Mouse (Mus musculus): ENCODE measurements around the gene Cant1. TPM values are rescaled to one million over a fixed set of nuclear protein-coding genes. Genes with fewer than 3 reads are reported as not detected.
A peak's percentile ranks its signal among the peaks of the same experiment; 100 is the strongest.

Gene Cant1
- total RNA-seq, 1 experiment from 2014 or later: 40.1 TPM

DNA sequence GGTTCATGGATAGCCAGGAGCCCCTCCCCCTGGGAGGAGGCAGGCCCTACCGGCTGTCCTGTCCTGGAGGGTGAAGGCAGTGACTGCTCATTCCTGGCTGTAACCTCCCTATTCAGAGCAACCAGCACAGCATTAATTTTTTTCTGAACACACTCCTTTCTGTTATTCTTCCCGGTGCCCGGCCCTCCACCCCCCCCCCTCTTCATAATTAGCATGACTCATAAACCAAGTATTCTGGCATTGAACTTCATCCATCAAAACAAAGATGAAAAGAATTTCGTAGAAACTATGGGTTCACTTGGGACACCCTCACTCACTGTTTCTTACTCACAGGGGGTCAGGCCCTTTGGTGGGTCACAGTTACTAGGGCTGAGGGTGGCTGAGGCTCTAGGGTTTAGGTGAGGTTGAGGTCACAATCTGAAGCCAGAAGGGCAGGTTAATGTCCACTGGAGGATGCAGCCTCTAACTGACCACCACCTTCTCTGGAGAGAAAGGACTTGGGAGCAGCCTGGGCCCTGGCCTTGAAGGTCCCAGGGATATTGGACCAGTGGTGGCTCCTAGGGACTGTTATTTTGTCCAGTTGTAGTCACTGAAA, 11.5 kb upstream of the Cant1 start:
- DNase-seq: no peak

DNA sequence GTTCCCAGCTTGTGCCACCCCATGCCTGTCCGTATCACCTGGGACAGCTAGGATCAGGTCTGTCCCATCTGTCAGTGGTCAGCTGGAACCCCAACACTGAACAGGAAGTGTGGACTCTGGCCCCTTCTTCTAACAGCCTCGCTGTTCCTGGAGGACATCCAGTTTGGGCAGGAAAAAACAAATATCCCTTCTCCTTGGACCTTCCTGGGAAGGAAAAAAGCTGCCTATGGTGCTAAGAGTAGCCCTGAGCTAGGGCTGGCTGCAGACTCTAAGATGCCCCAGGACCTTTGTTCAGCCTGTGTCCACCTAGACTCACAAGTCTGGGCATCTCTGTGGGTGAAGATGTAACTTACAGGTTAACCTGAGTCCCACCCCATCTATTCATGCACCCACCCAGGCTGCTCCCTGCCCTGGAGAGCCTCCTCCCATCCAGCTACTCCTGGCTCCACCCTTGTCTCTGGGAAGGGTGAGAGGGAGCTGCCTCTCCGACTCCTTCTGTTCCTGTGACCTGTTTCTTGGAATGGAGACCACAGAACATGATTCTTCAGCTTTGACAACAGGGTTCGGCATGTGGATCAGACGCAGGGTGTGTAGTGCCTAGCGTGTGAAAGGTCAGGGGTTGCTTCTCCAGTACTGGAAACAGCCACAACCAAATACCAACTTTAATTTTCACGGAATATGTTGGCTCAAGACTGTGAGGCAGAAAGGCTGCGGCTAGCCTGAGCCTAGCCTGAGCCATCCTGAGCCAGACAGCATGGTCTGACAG, 10.2 kb upstream of the Cant1 start:
- DNase-seq: no peak

DNA sequence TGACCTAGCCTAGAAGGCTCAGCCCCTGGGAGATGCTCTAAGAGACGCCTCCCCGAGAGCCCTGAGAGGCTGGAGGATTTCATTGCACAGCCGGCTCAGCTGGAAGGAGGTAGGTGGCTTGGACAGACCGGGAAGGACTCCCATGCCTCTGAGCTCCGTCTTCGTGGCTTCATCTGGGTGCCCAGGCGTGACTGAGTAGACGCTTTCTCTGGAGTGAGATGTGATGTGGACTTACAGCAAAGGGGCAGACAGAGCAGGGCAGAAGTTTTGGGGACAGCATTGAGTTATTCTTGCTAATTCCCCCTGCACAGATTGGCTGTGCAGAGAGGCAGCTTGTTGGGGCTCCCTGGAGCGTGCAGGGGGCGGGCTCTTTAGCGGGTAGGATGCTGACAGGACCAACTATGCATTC, 9.6 kb upstream of the Cant1 start:
- DNase-seq: no peak

DNA sequence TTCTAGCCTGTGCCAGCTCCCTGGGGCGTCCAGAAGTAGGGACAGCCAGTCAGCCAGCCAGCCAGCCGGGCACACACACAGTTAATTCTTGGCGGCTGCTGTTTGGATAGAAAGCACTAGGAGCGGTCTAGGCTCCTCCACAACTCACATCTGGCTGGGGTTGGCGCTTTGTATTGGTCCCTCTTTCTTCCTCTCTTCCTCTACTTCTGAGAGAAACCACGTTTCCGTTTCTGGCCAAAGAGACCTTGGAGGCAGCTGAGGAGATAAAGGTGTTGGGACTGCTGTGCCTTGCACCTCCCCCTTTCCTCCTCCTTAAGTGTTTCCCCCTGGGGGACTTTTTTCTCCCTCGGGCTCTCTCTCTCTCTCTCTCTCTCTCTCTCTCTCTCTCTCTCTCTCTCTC, 9.1 kb upstream of the Cant1 start, which contains the start of gene C1qtnf1:
Gene C1qtnf1, plus strand, starts transcription at position 218 of the 400 bp plus-strand sequence.
- DNase-seq: no peak

DNA sequence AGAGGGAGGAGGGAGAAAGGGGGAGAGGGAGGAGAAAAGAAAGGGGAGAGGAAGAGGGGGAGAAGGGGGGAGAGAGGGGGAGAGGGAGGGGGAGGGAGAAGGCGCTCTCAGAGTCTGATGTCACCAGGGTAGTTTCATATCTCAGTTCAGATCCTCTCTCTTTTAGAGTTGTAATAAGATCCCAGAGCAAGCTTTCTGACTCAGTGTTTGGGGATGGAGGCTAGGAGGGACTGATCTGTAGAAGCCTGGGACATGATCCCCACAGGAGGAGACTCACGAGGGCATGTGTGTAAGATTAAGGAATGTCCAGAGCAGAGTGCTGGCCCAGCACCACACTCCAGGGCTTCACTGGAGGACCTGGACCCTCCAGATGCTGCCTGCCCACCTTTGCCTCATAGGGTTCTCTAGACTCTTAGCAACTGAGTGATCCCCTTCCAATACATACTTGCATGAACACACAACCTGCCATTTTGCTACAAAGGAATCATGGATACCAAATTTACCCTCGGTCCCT, 8.4 kb upstream of the Cant1 start:
- no peak for DNase-seq

DNA sequence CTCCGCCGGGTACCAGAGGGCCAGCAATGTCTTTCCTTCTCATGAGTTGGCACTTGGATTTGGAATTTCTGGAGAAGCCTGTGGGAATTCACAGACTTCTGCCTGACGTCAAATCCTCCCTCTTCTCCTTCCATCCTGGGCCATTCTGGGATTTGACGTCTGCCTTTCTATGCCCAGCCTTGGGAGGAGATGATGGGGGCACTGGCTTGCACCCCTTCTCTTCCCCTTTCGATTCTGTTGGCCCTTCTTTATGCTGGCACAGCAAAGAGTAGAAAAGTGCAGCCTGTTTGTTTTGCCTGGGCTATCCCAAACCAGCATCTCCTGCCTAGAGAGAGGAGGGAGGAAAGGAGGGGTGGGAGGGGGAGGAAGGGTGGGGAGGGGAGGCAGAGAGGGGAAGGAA, 7.9 kb upstream of the Cant1 start:
- no peak for DNase-seq

DNA sequence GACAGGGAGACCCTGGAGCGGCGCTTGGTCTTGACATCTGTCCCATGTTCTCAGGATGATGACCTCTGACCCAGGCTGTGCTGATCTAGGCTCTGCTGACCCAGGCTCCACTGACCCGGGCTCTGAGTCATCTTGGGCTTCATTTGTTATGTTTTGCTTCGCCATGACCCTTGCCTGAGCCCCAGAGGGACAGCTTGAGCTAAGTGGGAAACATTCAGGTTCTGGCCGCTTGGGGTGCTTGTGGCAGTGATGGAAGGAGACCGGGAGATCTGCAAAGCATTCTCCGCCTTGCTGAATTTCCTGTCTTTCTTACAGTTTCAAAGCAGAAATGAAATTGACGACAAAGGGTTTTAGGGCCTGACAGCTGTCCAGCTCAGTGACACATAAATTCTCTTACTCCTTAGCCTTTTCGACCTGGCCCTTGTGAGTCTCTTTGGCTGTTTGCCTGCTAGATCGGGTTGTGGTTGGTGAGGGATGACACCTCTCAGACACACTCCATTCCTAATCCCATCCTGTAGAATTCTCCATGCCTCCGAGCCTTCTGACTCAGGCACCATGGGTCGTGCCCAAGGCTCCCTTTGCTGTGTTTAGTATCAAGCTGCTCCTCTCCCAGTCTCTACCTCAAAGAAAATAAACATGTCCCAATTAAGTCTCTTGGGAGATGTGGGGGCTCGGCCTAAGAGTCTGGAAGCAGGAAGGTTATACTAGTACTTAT, 5.9 kb upstream of the Cant1 start:
- no peak for DNase-seq

DNA sequence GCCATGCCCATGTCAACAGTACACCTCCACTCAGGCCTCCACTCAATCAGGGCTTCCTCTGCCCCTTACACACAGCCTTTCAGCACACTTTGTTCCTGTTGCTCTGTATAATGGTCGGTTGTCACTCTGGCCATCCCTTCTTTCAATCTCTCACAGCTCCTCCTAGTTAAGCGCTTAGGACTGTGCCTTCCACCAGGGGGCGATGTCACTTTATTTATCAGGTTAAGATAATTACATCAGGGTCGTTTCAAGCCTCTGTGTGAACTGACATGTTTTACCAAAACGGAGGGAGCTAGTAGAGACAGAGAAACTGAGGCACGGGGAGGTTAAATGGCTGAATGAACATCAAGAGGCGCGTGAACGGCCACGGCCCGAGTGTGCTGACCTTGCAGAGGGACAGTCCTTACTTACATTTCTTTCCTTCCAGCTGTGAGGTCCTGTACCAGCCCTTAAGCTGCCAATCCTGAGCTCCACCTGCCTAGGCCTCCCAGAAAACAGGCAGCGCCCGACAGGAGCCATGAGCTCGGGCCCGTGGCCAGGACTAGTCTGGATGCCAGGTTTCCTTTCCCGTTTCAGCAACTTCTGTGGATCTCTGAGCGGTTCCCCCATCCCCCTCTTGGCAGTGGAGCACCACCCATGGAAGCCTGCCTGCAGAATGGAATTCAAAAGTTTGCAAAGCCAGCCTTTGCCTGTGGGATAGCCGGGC, 4.5 kb upstream of the Cant1 start:
- peak; percentile 81 for DNase-seq

DNA sequence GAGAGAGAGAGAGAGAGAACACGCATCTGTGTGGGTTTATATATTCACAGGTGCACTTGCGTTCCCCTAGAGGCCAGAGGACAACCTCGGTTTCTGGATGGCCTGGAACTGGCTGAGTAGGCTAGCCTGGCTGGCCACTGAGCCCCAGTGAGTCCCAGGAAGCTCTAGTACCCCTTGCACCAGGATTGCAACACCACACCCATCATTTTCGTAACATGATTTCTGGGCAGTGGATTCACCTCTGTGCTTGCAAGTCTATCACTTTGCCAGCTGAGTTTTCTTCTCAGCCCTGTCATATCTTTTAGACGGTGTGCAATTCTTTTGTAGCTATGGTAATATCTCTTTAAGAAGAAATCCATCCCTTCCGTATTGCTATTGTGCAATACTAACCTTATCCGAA, 1.4 kb upstream of the Cant1 start:
- DNase-seq: no peak

DNA sequence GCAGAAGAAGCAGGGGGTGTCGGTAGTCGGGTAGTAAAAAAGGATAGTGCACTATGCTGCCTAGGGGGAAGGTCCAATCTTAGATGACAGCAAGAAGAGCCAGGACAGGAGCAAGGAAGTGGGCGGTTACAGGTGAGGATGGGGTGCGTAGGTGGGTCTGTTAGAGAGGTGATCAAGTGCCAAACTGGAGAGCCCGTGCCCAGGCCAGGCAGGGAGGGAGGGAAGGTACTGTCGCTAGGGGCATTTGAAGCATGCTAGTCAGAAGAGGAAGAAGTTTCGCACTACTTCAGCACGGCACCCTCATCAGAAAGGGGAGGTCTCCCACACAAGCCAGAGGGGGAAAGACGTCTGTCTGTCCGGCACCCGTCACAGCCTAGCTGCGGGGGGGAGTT, 448 bp downstream of the Cant1 start:
- DNase-seq: no peak

DNA sequence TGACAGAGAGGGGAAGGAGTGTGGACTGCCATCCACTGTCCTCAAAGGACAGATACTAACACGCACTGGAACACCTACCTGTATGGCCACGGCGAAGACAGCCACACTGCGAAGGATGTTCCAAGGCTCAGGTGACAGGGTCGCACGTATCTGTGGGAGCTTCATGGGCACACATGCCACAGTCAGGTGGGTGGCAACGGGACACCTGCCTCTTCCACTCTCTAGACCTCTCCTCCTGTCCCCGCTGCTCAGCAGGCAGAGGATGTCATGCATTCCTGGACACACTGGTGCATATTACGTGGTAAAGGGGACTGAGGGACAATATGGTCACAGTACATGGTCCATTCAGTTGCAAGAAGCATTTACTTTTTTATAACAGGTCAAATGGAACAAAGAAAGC, 1.4 kb downstream of the Cant1 start:
- no peak for DNase-seq

DNA sequence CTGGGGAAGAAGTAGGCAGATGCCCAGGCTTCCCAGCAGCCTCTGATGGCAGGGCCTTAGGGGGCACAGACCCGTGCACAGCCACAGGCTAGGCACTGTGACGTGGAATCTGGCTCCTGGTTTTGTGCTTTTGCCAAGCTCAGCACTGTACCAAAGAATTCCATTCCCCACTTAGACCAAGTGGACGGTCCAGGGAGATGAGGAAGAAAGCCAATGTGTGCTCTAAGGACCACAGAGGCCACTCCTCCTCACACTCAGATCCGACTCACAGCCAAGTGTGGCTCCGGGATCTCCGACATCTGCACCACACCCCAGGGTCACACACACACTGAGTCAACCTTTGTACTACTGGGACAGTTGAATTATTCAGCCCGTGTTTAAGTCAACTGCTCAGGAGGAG, 2.8 kb downstream of the Cant1 start:
- DNase-seq: no peak

DNA sequence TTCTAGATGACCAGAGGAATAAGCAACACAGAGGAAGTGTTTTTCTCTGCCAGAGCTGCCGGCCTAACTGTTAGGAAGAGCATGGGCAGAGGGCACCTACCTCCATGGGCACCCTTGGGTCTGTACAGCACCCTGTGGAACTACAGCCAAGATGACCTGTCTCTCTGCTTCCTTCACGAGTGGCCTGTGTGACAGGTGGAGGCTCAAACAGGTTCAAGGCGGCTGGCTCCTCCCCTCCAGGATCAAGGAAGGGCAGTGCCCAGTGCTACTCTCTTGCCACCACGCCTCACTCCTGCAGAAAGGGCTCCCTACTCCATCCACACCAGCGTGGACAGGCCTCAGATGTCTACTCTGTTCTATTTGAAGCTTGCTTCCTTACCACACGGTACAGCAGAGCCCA, 3.3 kb downstream of the Cant1 start:
- no peak for DNase-seq

DNA sequence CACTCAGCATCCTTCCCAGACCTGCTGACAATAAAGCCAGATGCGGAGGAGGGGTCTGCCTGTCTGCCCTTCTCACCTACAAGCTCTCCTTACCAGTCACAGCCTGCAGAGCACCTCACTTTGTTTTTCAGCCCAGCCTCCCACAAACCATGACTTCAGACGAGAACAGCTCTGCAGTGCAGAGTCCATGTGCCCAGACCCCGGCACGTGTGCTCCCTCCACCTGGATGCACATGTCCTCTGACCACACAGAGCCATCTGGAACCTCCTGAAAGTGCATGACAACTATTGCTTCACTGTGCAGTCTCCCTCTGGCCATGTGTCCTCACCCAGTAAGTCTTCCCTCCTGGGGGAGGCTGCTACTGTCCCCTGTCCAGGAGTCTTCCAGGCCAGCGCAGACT, 4.6 kb downstream of the Cant1 start:
- no peak for DNase-seq

DNA sequence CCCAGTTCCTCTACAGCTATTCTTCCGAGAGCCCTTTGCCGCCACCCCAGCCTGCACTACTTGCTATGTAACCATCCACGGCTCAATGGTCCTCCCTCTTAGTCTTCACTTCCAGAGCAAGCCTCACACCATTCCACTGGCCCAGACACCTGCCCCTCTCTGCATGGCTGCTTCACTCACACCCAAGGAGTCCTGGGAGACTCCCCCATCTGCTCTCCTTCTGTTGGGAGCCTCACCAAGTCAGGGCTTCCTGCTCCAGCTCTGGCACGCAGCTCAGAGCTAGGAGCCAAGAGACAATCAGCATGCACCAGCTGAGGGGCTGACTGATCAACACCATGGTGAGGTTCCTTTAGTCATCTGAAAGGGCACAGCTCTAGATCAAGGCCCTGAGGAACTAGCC, 5.8 kb downstream of the Cant1 start:
- no peak for DNase-seq

DNA sequence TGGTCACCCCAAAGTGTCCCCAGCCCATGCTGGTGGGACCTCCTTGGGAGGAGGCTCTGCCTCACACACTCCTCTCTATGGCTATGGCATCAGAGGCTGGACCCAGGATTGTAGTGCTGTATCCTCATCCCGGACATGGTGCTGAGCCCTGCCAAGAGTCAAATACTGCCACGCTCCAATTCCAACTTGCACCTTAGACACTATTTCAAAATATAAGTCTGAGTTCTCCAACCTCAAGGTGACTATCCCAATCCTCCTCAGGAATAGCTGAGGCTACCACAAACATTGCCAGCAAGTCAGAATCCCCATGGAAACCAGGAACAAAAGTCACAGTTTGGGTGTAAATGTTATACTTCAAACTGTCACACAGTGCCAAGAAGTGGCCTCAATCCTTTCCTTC, 6.3 kb downstream of the Cant1 start:
- no peak for DNase-seq

DNA sequence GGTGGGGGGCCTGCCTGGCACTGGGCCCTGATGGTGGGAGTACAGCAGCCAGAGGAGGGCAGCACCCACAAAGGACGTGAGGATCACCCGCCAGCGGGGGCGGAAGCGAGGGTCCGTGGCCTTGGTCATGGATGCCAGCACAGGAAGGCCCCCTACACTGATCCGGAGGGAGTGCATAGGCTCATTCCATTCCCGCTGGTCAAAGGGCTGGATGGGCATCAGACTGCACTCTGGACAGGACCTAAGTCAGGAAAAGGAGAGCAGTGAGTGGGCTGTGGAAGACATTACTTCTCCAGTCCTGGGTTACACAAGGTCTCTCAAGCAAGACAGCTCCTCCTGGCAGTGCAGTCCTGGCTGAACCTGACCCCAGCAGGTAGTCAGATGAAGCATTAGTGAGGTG, 7.6 kb downstream of the Cant1 start:
- DNase-seq: no peak

DNA sequence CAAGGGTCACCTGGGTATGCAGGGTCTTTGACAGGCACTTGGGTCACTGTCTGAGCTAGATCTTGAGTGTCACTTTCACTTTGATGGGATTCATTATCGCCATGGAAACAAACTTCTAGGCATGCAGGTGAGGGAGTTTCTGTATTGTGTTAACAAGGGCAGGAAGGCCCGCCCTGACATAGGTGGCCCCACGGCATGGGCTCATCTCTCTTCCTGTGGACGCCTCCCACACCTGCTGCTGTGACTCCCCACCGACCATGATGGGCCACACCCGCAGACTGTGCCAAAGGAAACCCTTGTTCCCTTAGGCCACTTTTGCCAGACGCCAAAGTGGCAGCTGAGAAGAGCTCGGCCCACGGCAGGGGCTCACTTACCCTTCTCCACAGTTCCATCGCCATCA, 8.4 kb downstream of the Cant1 start:
- no peak for DNase-seq

DNA sequence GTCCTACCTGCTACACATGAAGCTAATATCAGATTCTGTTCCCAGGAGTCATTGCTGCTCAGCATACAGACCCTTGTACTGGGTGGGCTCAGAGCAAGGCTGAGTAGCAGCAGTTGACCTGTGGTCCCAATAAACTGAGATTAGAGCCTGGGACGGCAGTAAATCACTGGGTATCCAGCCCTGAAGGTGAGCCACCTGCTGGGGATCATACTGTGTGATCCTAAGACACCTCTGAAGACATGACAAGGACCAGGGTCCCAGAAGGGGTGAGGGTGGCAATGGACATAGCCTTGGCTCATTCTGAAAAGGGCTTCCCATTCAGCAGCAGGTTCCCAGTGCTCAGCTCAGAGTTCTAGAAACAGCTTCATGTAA, 8.8 kb downstream of the Cant1 start:
- no peak for DNase-seq

DNA sequence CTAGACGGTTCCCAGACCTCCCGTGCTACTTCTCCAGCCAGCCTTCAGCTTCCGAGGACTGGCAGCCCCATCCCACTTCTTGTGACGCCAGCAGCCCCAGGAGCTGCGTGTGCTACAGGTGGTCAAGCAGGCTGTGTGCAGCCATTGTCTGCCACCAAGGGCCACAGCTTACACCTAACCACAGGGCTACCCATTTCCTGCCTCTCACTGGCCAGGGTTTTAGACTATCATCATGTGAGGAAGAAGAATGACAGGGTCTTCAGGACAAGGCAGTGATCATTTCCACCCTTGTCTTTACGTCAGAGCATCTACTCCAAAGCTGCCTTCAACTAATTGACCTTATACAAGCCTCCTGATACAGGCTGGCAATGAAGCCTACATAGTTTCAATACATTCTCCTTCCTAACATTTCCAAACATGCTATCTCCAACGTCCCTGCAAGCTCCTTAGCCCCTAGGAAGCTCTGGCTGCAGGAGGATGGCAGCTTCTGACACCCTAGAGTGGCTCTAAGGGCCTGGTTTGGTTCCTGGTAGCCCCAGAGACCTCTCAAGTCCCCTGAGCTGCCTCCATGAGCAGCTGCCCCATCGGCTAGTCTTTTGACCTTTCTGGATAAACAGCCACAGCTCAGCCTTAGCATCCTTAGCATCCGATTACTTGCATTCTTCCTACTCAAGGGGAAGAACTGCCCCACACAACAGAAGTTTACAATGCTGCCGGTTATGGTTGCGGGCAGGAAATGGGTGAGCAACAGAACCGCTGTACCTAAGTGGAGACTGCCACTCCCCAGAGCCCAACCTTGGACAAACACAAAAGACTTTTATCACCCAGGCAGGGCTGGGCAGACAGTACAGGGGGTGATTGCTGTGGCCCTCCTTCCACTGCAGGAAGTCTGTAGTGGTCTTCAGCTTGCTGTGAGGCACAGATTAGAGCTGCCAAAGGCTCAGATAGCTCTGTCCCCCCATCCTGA, 9.5 kb downstream of the Cant1 start:
- DNase-seq: no peak

DNA sequence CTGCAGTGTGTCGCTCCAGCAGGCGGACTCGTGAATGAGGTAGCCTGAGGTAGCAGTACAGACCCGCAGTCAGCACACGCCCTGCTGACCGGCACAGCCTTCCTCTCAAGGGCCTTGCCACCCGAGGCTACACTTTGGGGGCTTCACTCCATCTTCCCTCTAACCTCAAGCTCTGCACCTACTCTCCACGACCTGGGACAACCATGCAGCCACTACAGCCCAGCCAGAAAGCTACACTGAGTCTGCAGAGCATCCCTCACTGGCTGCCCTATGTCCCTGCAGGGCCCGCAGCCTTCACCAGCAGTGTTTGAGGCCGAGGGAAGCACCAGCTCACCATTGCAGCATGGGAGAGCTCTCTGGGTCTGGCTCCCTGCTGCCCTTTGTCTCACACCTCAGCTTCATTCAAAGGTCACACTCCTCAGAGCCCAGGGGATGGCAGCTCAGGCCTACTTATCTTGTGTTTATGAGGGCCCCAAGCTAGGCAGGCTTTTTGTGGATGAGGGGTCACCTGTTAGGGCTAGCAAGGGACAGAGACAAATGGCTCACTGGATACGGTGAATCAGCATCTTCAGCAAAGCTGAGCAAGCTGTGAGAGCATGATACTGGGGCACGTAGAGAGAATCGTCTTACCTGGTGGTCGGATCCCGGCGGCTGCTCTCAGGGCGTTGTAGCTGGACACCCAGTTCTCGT, 10.7 kb downstream of the Cant1 start:
- DNase-seq: no peak
